Mouse (Mus musculus): ENCODE results near the gene Tyk2. TPM values are rescaled to one million over a fixed set of nuclear protein-coding genes. Genes with fewer than 3 reads are reported as not detected.
A peak's percentile ranks its signal among the peaks of the same experiment; 100 is the strongest.

The Tyk2 gene
- polyA plus RNA-seq, 1 experiment from 2014 or later = 10.3 TPM

- no peak overlapping the region for H3K9ac ChIP-seq (replicated peaks)
- H3K4me2 ChIP-seq (replicated peaks) = no peak overlapping the region
- no peak overlapping the region for H3K27ac ChIP-seq (replicated peaks)
- ATAC-seq (replicated peaks) = no peak
- H3K4me3 ChIP-seq = no peak overlapping the region
- peaks cover 41% of the 10 kb centered on the region for H3K36me3 ChIP-seq
- no peaks in the 10 kb centered on the region for H3K9me3 ChIP-seq
- peaks cover 37% of the 10 kb centered on the region for H3K4me1 ChIP-seq
- 89% methylated on average over 4 of the region's 4 CpGs for WGBS
- H3K27me3 ChIP-seq = no peaks in the 10 kb centered on the region
Observed at GRCm38 (mm10) chr9:21145431-21145830, 14.4 kb upstream of the Tyk2 start.

- Histone ChIP-seq H3K9ac (replicated peaks) (no peak overlapping the region), H3K36me3 (peaks cover 51% of the 10 kb centered on the region)
Observed at GRCm38 (mm10) chr9:21144361-21144760, 13.3 kb upstream of the Tyk2 start.

GRCm38 (mm10) chr9:21141922-21142321 is 10.9 kb upstream of the Tyk2 start:
- 95% methylated on average over 14 of the region's 14 CpGs for WGBS
- no peak overlapping the region for H3K9ac ChIP-seq (replicated peaks)
- no peak overlapping the region for H3K27ac ChIP-seq (replicated peaks)
- ATAC-seq (replicated peaks) = no peak
- peaks cover 69% of the 10 kb centered on the region for H3K36me3 ChIP-seq
- no peak overlapping the region for H3K4me2 ChIP-seq (replicated peaks)
- no peaks in the 10 kb centered on the region for H3K9me3 ChIP-seq
- H3K27me3 ChIP-seq = no peaks in the 10 kb centered on the region
- no peak overlapping the region for H3K4me3 ChIP-seq
- peaks cover 10% of the 10 kb centered on the region for H3K4me1 ChIP-seq

More at GRCm38 (mm10) chr9:21144361-21144760, 13.3 kb upstream of the Tyk2 start:
- H3K4me1 ChIP-seq = peaks cover 34% of the 10 kb centered on the region
- no peak for ATAC-seq (replicated peaks)
- no peak overlapping the region for H3K4me2 ChIP-seq (replicated peaks)
- H3K4me3 ChIP-seq = no peak overlapping the region
- WGBS = 97% methylated on average over 3 of the region's 3 CpGs
- no peaks in the 10 kb centered on the region for H3K27me3 ChIP-seq
- H3K9me3 ChIP-seq = no peaks in the 10 kb centered on the region
- no peak overlapping the region for H3K27ac ChIP-seq (replicated peaks)

- no peaks in the 10 kb centered on the region for H3K4me1 ChIP-seq
- no peak for ATAC-seq (replicated peaks)
- H3K9me3 ChIP-seq = no peaks in the 10 kb centered on the region
- 92% methylated on average over 4 of the region's 4 CpGs for WGBS
- H3K36me3 ChIP-seq = peaks cover 57% of the 10 kb centered on the region
- no peaks in the 10 kb centered on the region for H3K27me3 ChIP-seq
- H3K27ac ChIP-seq (replicated peaks) = no peak overlapping the region
- no peak overlapping the region for H3K9ac ChIP-seq (replicated peaks)
- H3K4me3 ChIP-seq = no peak overlapping the region
- H3K4me2 ChIP-seq (replicated peaks) = no peak overlapping the region
Observed at GRCm38 (mm10) chr9:21138386-21138785, 7.3 kb upstream of the Tyk2 start.

GRCm38 (mm10) chr9:21137229-21137628 is 6.2 kb upstream of the Tyk2 start:
- Histone ChIP-seq H3K9ac (replicated peaks) (no peak overlapping the region), H3K4me2 (replicated peaks) (no peak overlapping the region), H3K9me3 (no peaks in the 10 kb centered on the region), H3K27me3 (no peaks in the 10 kb centered on the region), H3K27ac (replicated peaks) (no peak overlapping the region), H3K4me3 (no peak overlapping the region), H3K36me3 (peaks cover 46% of the 10 kb centered on the region), H3K4me1 (no peaks in the 10 kb centered on the region)
- 0 out of 2 replicates have a peak, but pooled peaks have one; percentile 33 for ATAC-seq (replicated peaks)
- WGBS = 61% methylated on average over 3 of the region's 3 CpGs

GRCm38 (mm10) chr9:21136401-21136800 is 5.4 kb upstream of the Tyk2 start:
- Histone ChIP-seq H3K9me3 (no peaks in the 10 kb centered on the region), H3K4me3 (no peak overlapping the region), H3K4me2 (replicated peaks) (no peak overlapping the region), H3K4me1 (no peaks in the 10 kb centered on the region), H3K9ac (replicated peaks) (no peak overlapping the region), H3K27ac (replicated peaks) (no peak overlapping the region), H3K36me3 (peaks cover 38% of the 10 kb centered on the region), H3K27me3 (no peaks in the 10 kb centered on the region)
- no peak for ATAC-seq (replicated peaks)
- 92% methylated on average over 6 of the region's 6 CpGs for WGBS

- no peak for ATAC-seq (replicated peaks)
- Histone ChIP-seq H3K4me1 (no peaks in the 10 kb centered on the region), H3K9me3 (no peaks in the 10 kb centered on the region), H3K9ac (replicated peaks) (no peak overlapping the region), H3K4me3 (no peak overlapping the region), H3K36me3 (peaks cover 33% of the 10 kb centered on the region), H3K4me2 (replicated peaks) (no peak overlapping the region), H3K27me3 (no peaks in the 10 kb centered on the region), H3K27ac (replicated peaks) (no peak overlapping the region)
- WGBS = 88% methylated on average over 1 of the region's 1 CpGs
Observed at GRCm38 (mm10) chr9:21135941-21136381, 4.9 kb upstream of the Tyk2 start.

- no peak for ATAC-seq (replicated peaks)
Observed at GRCm38 (mm10) chr9:21135329-21135890, 4.4 kb upstream of the Tyk2 start.

GRCm38 (mm10) chr9:21134595-21135328 is 3.7 kb upstream of the Tyk2 start:
- Histone ChIP-seq H3K36me3 (peaks cover 21% of the 10 kb centered on the region), H3K4me3 (no peak overlapping the region), H3K4me2 (replicated peaks) (no peak overlapping the region), H3K27ac (replicated peaks) (no peak overlapping the region), H3K9me3 (no peaks in the 10 kb centered on the region), H3K4me1 (peaks cover 6% of the 10 kb centered on the region), H3K9ac (replicated peaks) (no peak overlapping the region), H3K27me3 (no peaks in the 10 kb centered on the region)
- 79% methylated on average over 9 of the region's 9 CpGs for WGBS
- no peak for ATAC-seq (replicated peaks)

More at GRCm38 (mm10) chr9:21135329-21135890, 4.4 kb upstream of the Tyk2 start:
- Histone ChIP-seq H3K9ac (replicated peaks) (no peak overlapping the region), H3K4me2 (replicated peaks) (no peak overlapping the region), H3K27ac (replicated peaks) (no peak overlapping the region), H3K9me3 (no peaks in the 10 kb centered on the region), H3K4me3 (no peak overlapping the region), H3K36me3 (peaks cover 28% of the 10 kb centered on the region), H3K4me1 (peaks cover 4% of the 10 kb centered on the region), H3K27me3 (no peaks in the 10 kb centered on the region)
- WGBS = 73% methylated on average over 4 of the region's 4 CpGs

GRCm38 (mm10) chr9:21133064-21133707 is 2.1 kb upstream of the Tyk2 start:
- Histone ChIP-seq H3K4me1 (peaks cover 6% of the 10 kb centered on the region), H3K27ac (replicated peaks) (no peak overlapping the region), H3K9ac (replicated peaks) (no peak overlapping the region), H3K4me3 (no peak overlapping the region), H3K27me3 (no peaks in the 10 kb centered on the region), H3K36me3 (peaks cover 6% of the 10 kb centered on the region; the same call in 1 of the 2 replicates), H3K4me2 (replicated peaks) (no peak overlapping the region), H3K9me3 (no peaks in the 10 kb centered on the region)
- WGBS = 85% methylated on average over 9 of the region's 9 CpGs
- ATAC-seq (replicated peaks) = no peak

- no peak for ATAC-seq (replicated peaks)
- Histone ChIP-seq H3K36me3 (no peaks in the 10 kb centered on the region), H3K27ac (replicated peaks) (no peak overlapping the region), H3K4me2 (replicated peaks) (no peak overlapping the region), H3K4me1 (peaks cover 6% of the 10 kb centered on the region), H3K4me3 (no peak overlapping the region), H3K9ac (replicated peaks) (no peak overlapping the region), H3K27me3 (no peaks in the 10 kb centered on the region), H3K9me3 (no peaks in the 10 kb centered on the region)
- WGBS = 83% methylated on average over 12 of the region's 12 CpGs
Observed at GRCm38 (mm10) chr9:21132102-21132775, 1.2 kb upstream of the Tyk2 start.

- Histone ChIP-seq H3K27me3 (no peaks in the 10 kb centered on the region), H3K9ac (replicated peaks) (no peak overlapping the region), H3K9me3 (no peaks in the 10 kb centered on the region), H3K4me3 (no peak overlapping the region), H3K4me1 (peaks cover 6% of the 10 kb centered on the region), H3K4me2 (replicated peaks) (no peak overlapping the region), H3K36me3 (peaks cover 21% of the 10 kb centered on the region; the same call in 1 of the 2 replicates), H3K27ac (replicated peaks) (no peak overlapping the region)
- 90% methylated on average over 2 of the region's 2 CpGs for WGBS
- no peak for ATAC-seq (replicated peaks)
Observed at GRCm38 (mm10) chr9:21126259-21126627, 4.8 kb downstream of the Tyk2 start.
